Mouse (Mus musculus): Measurements from ENCODE around the gene Borcs5. TPM values are rescaled to one million over a fixed set of nuclear protein-coding genes. Genes with fewer than 3 reads are reported as not detected.

Gene Borcs5
- polyA plus RNA-seq, 1 experiment from 2014 or later: 18.2 TPM

DNA sequence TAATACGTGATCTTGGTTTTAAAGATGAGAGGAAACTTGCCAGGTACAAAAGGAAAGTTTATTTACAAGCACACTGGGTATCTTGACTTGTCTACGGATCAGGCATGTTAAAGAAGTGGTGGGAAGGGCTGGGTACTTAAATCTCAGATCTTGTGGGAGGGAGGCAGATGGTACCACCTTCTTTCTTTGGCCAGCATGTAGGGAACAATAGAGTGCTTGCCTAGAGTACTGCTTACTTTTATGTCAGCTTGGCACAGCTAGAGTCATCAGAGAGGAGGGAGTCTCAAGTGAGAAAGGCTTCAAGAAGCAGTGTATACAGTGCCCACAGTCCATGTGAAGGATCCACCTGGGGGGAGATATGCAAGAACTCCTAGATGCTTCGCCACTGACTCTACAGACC is 34.1 kb upstream of the Borcs5 start:
- Histone ChIP-seq H3K4me2 (replicated peaks; ENCODE audit: low read depth, low read length) (no peak overlapping the region), H3K36me3 (ENCODE audit: control insufficient read depth, insufficient read depth, low read length) (no peaks in the 10 kb centered on the region), H3K9ac (ENCODE audit: low read depth, low read length) (no peak overlapping the region), H3K9me3 (ENCODE audit: control insufficient read depth, low read length) (no peaks in the 10 kb centered on the region), H3K27ac (ENCODE audit: low read depth, low read length) (no peak overlapping the region), H3K27me3 (ENCODE audit: control insufficient read depth, insufficient read depth, low read length) (no peaks in the 10 kb centered on the region), H3K4me3 (ENCODE audit: low read length) (no peak overlapping the region), H3K4me1 (ENCODE audit: control insufficient read depth, insufficient read depth, low read length) (peaks cover 32% of the 10 kb centered on the region)
- 88% methylated on average over 3 of the region's 3 CpGs for WGBS
- no peak for ATAC-seq (ENCODE audit: low FRiP score, low TSS enrichment)

DNA sequence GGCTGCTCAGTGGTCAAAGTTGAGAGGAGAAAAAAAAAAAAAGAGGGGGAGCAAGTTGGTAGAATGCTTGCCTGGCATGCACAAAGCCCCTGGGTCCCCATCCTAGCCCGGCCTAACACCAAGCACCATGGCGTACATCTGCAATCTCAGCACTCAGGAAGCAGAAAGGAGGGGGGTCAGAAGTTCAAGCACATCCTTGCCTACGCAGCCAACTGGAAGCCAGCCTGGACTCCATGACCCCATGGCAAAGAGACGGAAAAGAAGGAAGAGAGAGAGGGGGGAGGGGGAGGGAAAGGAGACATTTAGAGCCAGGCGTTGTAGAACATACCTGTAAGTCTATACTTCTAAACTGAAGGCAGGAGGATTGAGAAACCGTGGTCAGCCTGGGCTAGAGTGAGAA is 32.8 kb upstream of the Borcs5 start:
- Histone ChIP-seq H3K9me3 (ENCODE audit: control insufficient read depth, low read length) (no peaks in the 10 kb centered on the region), H3K27me3 (ENCODE audit: control insufficient read depth, insufficient read depth, low read length) (no peaks in the 10 kb centered on the region), H3K4me2 (replicated peaks; ENCODE audit: low read depth, low read length) (no peak overlapping the region), H3K27ac (ENCODE audit: low read depth, low read length) (no peak overlapping the region), H3K9ac (ENCODE audit: low read depth, low read length) (no peak overlapping the region), H3K36me3 (ENCODE audit: control insufficient read depth, insufficient read depth, low read length) (no peaks in the 10 kb centered on the region), H3K4me1 (ENCODE audit: control insufficient read depth, insufficient read depth, low read length) (peaks cover 31% of the 10 kb centered on the region), H3K4me3 (ENCODE audit: low read length) (no peak overlapping the region)
- WGBS: 40% methylated on average over 6 of the region's 6 CpGs
- ATAC-seq (ENCODE audit: low FRiP score, low TSS enrichment): no peak

GRCm38 (mm10) chr6:134606949-134607746 is 32.2 kb upstream of the Borcs5 start:
- no peaks in the 10 kb centered on the region for H3K9me3 ChIP-seq (ENCODE audit: control insufficient read depth, low read length)
- 43% methylated on average over 9 of the region's 9 CpGs for WGBS
- no peak overlapping the region for H3K4me2 ChIP-seq (replicated peaks; ENCODE audit: low read depth, low read length)
- H3K9ac ChIP-seq (ENCODE audit: low read depth, low read length): no peak overlapping the region
- H3K4me3 ChIP-seq (ENCODE audit: low read length): no peak overlapping the region
- ATAC-seq (ENCODE audit: low FRiP score, low TSS enrichment): peak; percentile 33
- H3K36me3 ChIP-seq (ENCODE audit: control insufficient read depth, insufficient read depth, low read length): no peaks in the 10 kb centered on the region
- no peaks in the 10 kb centered on the region for H3K27me3 ChIP-seq (ENCODE audit: control insufficient read depth, insufficient read depth, low read length)
- no peak overlapping the region for H3K27ac ChIP-seq (ENCODE audit: low read depth, low read length)
- H3K4me1 ChIP-seq (ENCODE audit: control insufficient read depth, insufficient read depth, low read length): peaks cover 25% of the 10 kb centered on the region

- 74% methylated on average over 9 of the region's 9 CpGs for WGBS
- ATAC-seq (ENCODE audit: low FRiP score, low TSS enrichment): no peak
- Histone ChIP-seq H3K4me1 (ENCODE audit: control insufficient read depth, insufficient read depth, low read length) (peaks cover 23% of the 10 kb centered on the region), H3K36me3 (ENCODE audit: control insufficient read depth, insufficient read depth, low read length) (no peaks in the 10 kb centered on the region), H3K4me3 (ENCODE audit: low read length) (no peak overlapping the region), H3K9me3 (ENCODE audit: control insufficient read depth, low read length) (no peaks in the 10 kb centered on the region), H3K27ac (ENCODE audit: low read depth, low read length) (no peak overlapping the region), H3K9ac (ENCODE audit: low read depth, low read length) (no peak overlapping the region), H3K4me2 (replicated peaks; ENCODE audit: low read depth, low read length) (no peak overlapping the region), H3K27me3 (ENCODE audit: control insufficient read depth, insufficient read depth, low read length) (no peaks in the 10 kb centered on the region)
Observed at GRCm38 (mm10) chr6:134610380-134610779, 28.9 kb upstream of the Borcs5 start.

GRCm38 (mm10) chr6:134611896-134612295 is 27.4 kb upstream of the Borcs5 start:
- Histone ChIP-seq H3K27ac (ENCODE audit: low read depth, low read length) (no peak overlapping the region), H3K4me2 (replicated peaks; ENCODE audit: low read depth, low read length) (no peak overlapping the region), H3K4me1 (ENCODE audit: control insufficient read depth, insufficient read depth, low read length) (peaks cover 14% of the 10 kb centered on the region; the same call in 1 of the 2 replicates), H3K36me3 (ENCODE audit: control insufficient read depth, insufficient read depth, low read length) (no peaks in the 10 kb centered on the region), H3K27me3 (ENCODE audit: control insufficient read depth, insufficient read depth, low read length) (no peaks in the 10 kb centered on the region), H3K9ac (ENCODE audit: low read depth, low read length) (no peak overlapping the region), H3K4me3 (ENCODE audit: low read length) (no peak overlapping the region), H3K9me3 (ENCODE audit: control insufficient read depth, low read length) (no peaks in the 10 kb centered on the region)
- WGBS: 79% methylated on average over 13 of the region's 13 CpGs
- ATAC-seq (ENCODE audit: low FRiP score, low TSS enrichment): no peak

- ATAC-seq (ENCODE audit: low FRiP score, low TSS enrichment): peak; percentile 63
- H3K4me3 ChIP-seq (ENCODE audit: low read length): no peak overlapping the region
- 39% methylated on average over 4 of the region's 4 CpGs for WGBS
Observed at GRCm38 (mm10) chr6:134614322-134614721, 25.0 kb upstream of the Borcs5 start.

DNA sequence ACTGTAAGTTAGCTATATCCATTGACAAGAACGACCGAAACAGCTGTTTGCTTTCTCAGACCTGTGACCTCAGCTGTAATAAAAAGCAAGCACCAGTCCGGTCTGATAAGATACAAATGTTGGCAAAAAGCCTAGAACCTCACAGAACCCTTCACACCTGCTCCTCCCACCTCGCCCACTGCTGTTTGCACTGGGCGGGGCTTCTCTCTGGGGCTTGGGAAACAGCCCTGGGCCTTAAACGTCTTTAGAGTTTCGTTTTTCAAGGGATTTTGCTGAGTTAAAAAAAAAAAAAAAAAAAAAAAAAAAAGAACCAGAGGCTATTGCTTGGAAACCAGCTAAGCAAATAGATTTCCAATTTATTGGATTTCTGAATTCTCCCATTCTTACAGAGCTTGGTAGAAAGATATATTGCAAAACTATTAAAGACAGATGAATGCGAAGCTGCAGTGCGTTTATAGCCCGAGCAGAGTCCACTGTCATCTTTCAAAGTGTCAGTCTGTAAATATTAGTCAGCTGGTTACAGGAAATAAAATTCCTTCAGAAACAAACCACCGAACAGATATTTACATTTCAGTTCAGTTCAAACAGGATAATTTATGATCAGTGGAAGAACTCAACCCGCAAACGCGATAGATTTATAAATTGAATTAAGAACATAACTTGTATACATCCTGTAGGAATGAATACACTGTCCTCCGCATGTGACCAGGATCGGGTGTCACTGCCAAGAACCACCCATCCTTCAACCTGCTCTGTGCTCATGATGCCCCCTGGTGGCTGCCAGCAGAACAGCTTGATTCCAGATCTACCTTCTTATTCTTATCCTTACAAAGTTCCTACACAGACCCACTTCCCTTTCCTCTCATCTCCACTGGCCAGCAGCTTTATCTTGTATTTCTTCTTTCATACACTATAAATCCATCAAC is 24.3 kb upstream of the Borcs5 start:
- Histone ChIP-seq H3K9me3 (ENCODE audit: control insufficient read depth, low read length) (no peaks in the 10 kb centered on the region), H3K36me3 (ENCODE audit: control insufficient read depth, insufficient read depth, low read length) (no peaks in the 10 kb centered on the region), H3K4me2 (replicated peaks; ENCODE audit: low read depth, low read length) (peak overlapping the region; percentile 11; the same call in 1 of the 2 replicates), H3K27ac (ENCODE audit: low read depth, low read length) (no peak overlapping the region), H3K27me3 (ENCODE audit: control insufficient read depth, insufficient read depth, low read length) (no peaks in the 10 kb centered on the region), H3K4me3 (ENCODE audit: low read length) (no peak overlapping the region), H3K4me1 (ENCODE audit: control insufficient read depth, insufficient read depth, low read length) (0 out of 2 replicates have a peak, but pooled peaks cover 4% of the 10 kb centered on the region), H3K9ac (ENCODE audit: low read depth, low read length) (no peak overlapping the region)
- 6% methylated on average over 16 of the region's 16 CpGs for WGBS
- ATAC-seq (ENCODE audit: low FRiP score, low TSS enrichment): peak; percentile 76

More at GRCm38 (mm10) chr6:134614322-134614721, 25.0 kb upstream of the Borcs5 start:
- Histone ChIP-seq H3K4me1 (ENCODE audit: control insufficient read depth, insufficient read depth, low read length) (0 out of 2 replicates have a peak, but pooled peaks cover 6% of the 10 kb centered on the region), H3K36me3 (ENCODE audit: control insufficient read depth, insufficient read depth, low read length) (no peaks in the 10 kb centered on the region), H3K9ac (ENCODE audit: low read depth, low read length) (no peak overlapping the region), H3K9me3 (ENCODE audit: control insufficient read depth, low read length) (no peaks in the 10 kb centered on the region), H3K27ac (ENCODE audit: low read depth, low read length) (no peak overlapping the region), H3K4me2 (replicated peaks; ENCODE audit: low read depth, low read length) (no peak overlapping the region; the same call in 1 of the 2 replicates), H3K27me3 (ENCODE audit: control insufficient read depth, insufficient read depth, low read length) (no peaks in the 10 kb centered on the region)

DNA sequence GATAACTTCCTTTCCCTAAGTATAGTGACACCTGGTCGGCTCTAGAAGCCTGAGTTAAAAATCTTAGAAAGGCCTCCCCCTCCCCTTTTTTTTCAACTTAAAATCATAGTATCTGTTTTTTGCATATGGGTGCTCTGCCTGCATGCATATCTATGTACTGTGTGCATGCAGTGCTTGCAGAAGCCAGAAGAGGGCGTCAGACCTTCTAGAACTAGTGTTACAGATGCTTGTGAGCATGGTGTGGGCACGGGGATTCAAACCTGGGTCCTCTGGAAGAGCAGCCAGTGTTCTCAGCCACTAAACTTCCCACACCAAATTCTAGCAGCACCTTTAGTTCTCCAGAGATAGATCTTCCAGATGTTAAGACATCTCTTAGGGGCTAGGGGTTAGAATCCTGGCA is 21.7 kb upstream of the Borcs5 start:
- Histone ChIP-seq H3K9ac (ENCODE audit: low read depth, low read length) (no peak overlapping the region), H3K4me2 (replicated peaks; ENCODE audit: low read depth, low read length) (no peak overlapping the region), H3K4me3 (ENCODE audit: low read length) (no peak overlapping the region), H3K27me3 (ENCODE audit: control insufficient read depth, insufficient read depth, low read length) (no peaks in the 10 kb centered on the region), H3K9me3 (ENCODE audit: control insufficient read depth, low read length) (no peaks in the 10 kb centered on the region), H3K4me1 (ENCODE audit: control insufficient read depth, insufficient read depth, low read length) (0 out of 2 replicates have a peak, but pooled peaks cover 3% of the 10 kb centered on the region), H3K27ac (ENCODE audit: low read depth, low read length) (no peak overlapping the region), H3K36me3 (ENCODE audit: control insufficient read depth, insufficient read depth, low read length) (no peaks in the 10 kb centered on the region)
- ATAC-seq (ENCODE audit: low FRiP score, low TSS enrichment): no peak
- WGBS: 49% methylated on average over 3 of the region's 3 CpGs

Measured in kidney, embryonic 14.5 days (tissue).